Mouse (Mus musculus) left cerebral cortex, postnatal 25 days (tissue): ENCODE data around the gene Elk1. TPM values are rescaled to one million over a fixed set of nuclear protein-coding genes. Genes with fewer than 3 reads are reported as not detected.
A peak's percentile ranks its signal among the peaks of the same experiment; 100 is the strongest.

ENCODE experiments used
- DNase-seq, 2 experiments: peaks; one replicate each; pipeline ENCODE4 v3.0.0; 2022; ENCODE audit warnings: low spot score in 2 of 2, mixed read lengths in 1 of 2
- intact Hi-C: fragments of 180-260 bp; cut with DNase I; formaldehyde crosslinking; loops from one replicate; pipeline ENCODE4 v1.15.1; 2025
- total RNA-seq, 2 experiments: library from RNA; stranded (reverse); gene quantifications; 2 replicates each; pipeline ENCODE4 v1.2.3; 2021

The Elk1 gene
- total RNA-seq: 10 to 100 TPM; 54.5 to 59.2 TPM

DNA sequence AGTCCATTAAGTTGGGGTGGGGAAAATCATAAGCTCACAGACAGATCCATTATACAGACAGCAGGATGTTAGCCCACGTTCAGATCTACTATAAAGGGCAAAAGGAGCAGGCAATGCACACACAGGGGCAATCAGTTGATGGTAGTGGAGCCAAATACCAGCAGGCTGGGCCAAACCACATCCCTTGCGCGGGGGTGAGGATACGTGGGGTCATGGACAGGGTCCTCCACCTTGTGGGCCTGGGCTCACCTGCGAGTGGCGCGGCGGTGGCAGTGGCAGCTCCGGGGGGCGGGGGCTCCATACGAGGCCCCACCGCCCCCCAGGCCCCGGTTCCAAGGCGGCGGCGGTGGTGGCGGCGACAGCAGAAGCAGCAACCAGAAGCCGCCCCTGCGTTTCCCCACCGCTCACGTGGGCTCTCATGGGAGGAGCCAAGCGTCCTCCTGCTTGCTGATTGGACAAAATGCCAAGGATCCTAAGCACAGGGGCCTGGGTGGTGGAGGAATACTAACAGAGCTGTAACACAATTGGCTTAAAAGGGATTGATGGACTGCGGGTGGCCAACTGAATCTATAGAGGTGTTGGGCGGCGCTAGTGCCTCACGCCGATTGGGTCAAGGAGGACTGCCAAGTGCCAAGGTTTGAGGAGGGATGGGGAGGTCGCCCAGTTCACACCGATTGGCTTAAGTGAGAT is at the start of gene Elk1:
Gene Elk1, minus strand, starts transcription at position 418 of the 690 bp plus-strand sequence.
- intact Hi-C loops: no loop called here
- peak; percentile 76 to 95 for DNase-seq

DNA sequence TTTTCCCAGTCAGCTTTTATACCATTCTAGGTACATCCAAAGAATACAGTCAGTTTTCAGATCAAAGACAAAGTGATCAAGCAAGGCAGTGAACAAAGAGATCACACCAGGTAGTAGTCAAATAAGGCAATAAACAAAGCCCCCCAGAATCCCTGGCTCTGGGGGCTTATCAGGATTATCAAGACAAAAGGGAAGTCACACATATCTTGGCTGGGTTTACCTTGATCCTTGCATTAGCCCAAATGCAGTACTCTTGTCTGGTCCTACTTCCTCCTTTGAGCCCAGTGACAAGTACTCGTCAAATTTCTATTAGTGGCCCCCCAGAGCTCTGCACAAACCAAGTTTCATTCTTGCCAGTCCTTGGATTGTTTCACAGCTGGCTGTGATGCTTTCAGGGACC is 30.5 kb upstream of the Elk1 start:
- intact Hi-C loops: no loop called here

DNA sequence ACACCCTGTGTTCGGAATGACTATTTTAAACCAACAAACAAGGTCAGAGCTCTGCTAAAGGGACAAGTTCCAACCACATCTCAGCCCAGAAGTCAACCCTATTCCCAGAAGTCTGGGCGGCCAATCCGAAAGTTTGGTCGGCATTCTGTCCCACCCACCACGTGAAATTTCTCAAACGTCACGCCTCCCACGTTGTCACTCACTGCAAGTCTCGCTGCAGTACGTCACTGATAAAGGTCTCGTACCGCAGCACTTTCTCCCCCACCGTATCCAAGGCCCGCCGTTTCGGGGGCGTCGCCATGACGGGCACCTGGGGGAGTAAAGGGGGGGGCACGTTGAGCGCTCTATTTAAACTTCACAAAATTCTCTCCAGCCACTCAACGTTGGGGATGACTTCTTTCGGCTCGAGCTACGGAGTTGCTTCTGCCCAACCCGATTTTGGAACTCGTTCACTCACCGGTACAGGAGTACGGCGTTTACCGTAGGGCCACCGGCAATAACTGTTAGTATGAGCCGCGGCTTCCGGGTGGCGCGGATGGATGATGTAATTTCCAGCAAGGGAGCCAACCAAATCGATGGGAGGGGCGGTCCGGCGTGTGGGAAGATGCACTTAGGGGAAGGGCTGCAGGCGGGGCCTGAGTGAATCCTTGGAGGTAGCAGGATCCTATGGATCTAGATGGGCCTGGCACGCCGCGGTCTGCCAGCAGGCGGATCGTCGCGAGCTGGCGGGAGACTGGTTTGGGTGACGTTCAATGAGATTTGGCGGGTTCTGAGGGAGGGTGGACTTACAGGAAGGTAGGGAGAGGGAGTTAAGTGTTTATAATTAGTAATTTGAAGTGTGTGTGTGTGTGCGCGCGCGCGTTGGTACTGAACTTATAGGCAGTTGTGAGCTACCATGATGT is 11.3 kb upstream of the Elk1 start, which contains the start of gene Uxt:
Gene Uxt, minus strand, starts transcription at position 541 of the 902 bp plus-strand sequence.
- DNase-seq: peak; percentile 86 to 93
- intact Hi-C loops: loop anchor here (10.0 kb wide), 1 partner anchor 537 kb away; the partner anchor contains the start of gene Jade3

More for the DNA sequence above, 30.5 kb upstream of the Elk1 start:
- no peak for DNase-seq

DNA sequence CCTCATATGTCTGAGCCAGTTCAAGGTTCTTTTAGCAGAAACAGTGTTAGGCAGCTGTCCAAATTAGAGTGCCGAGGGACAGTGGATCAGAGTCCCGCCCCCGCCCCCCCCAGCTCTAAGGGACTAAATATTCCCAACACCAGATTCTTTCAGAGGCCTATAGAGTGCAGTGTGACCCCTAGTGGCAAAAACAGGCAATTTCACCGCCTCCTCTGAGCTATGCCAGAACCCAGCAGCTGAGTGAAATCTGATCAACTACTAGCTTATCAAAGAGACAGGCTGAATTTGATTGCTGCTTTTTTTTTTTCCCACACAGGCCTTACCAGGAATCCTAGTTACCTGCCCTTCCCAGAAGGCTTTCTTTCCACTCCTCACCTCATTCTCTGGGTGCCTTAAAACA is 4.4 kb downstream of the Elk1 start:
- peak; percentile 57 to 77 for DNase-seq
- intact Hi-C loops: loop anchor here (5.0 to 10.0 kb wide), 2 partner anchors 119 to 281 kb away; no protein-coding TSS in a partner anchor

DNA sequence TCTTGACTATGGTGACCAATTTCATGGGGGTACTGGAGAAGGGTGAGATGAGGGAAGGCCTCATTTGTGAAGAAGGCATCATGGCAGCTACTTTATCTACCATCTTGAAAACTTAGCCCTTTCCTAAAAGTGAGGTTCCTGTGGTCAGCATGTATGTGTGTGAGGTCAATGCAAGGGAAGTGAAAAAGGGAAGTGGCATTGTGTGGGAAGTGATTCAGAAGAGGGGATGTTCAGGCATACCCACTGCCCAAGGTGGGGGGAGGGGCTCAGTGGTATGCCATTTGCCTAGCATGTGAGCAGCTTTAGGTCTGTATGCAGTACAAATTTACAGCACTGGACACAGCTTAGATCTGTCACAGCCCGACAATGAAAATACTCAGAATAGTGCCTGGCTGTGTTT is 18.4 kb downstream of the Elk1 start:
- no peak for DNase-seq
- intact Hi-C loops: no loop called here

DNA sequence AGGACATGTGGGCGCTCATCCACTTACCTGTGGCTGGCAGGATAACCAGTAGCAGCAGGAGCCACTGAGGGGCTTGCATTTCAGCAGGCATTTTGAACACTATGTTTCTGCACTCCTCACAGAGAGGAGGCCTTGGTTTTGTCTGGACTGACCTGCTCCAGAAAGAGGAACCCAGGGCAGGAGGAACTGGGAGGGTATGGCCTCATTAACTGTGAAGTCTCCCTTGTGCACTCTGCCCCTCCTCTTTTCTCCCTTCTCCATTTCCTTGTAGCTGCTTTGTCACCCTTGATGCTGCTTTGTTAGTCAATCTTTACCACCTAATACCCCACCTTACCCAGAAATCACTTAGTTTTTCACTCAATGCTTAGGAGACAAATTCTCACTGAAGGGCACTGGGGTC is 19.0 kb downstream of the Elk1 start, which contains the start of gene Cfp:
Gene Cfp, minus strand, starts transcription at position 192 of the 400 bp plus-strand sequence.
- intact Hi-C loops: no loop called here
- no peak for DNase-seq

DNA sequence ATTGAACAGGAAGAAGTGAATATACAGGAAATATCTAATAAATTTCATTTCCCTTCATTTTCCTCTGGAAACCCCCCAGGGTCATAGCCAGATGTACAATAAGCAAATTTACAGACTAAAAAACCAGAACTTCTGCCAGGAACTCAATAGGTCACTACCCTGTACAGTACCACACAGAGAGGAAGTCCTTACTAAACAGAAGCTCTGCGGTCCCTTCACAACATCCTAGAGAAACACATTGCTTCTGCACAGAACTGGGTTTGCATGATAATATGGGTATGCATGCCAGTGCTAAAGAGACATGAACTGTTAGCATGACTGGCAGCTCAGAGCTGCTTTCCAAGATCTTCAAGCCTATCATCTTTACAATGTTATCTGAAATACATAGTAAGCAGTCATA is 20.5 kb downstream of the Elk1 start:
- intact Hi-C loops: no loop called here
- no peak for DNase-seq

DNA sequence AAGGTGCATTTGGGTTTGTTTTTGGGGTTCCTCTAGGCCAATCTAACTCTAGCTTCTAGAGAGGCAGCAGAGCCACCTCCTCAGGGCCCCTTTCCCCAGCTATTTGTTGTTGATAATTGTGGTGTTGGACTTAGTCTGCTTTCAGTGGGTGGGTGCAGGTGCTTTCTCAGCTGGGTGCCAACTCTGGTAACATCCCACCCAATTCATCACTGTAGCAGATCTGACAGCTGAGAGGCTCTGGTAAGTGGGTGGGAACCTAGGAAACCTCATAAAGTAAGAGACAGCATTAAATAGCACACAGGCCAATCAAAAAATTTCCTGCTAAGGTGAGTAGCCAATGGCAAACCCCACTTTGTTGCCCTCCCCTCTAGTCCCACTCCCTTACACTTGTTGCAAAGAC is 25.4 kb downstream of the Elk1 start:
- intact Hi-C loops: loop anchor here (5.0 kb wide), 1 partner anchor 78 kb away; no protein-coding TSS in a partner anchor
- no peak for DNase-seq

DNA sequence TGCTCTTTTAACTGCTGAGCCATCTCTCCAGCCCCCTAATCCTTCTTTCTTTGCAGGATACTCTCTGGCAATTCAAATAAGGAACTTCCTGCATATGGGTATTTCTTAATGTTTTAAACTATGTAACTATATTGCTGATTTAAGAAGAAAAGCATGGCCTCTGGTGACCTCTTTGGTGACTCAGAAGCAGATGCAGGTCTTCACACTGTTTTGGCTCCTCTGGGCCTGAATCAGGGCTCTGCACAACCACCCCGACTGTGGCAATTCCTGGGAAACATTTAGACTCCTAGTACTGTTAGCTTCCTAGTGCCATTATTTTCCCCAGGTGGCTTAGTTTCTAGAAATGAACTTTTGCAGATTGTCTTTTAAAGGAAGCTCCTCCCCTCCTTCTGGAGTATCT is 26.9 kb downstream of the Elk1 start:
- DNase-seq: no peak
- intact Hi-C loops: loop anchor here (5.0 kb wide), 1 partner anchor 76 kb away; no protein-coding TSS in a partner anchor

DNA sequence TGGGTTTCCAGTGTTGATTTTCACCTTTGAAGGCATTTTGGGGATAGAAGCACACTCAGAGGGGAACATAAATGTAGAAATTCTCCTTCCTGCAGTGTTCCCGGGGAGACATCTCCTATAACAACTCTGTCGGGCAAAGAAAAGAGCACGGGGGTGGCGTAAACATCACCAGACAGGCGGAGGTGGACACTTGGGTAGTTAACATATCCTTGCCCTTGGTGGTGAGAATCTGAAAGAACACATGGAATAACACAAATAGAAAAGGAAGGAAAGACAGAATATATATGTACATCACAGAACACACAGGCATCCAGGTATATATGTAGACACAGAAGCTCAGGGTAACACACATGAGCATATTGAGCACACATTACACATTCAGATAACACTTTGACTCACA is 29.0 kb downstream of the Elk1 start:
- peak in 1 of 2 experiments; percentile 62 for DNase-seq
- intact Hi-C loops: loop anchor here (2.0 to 5.0 kb wide), 2 partner anchors 74 to 93 kb away; no protein-coding TSS in a partner anchor

DNA sequence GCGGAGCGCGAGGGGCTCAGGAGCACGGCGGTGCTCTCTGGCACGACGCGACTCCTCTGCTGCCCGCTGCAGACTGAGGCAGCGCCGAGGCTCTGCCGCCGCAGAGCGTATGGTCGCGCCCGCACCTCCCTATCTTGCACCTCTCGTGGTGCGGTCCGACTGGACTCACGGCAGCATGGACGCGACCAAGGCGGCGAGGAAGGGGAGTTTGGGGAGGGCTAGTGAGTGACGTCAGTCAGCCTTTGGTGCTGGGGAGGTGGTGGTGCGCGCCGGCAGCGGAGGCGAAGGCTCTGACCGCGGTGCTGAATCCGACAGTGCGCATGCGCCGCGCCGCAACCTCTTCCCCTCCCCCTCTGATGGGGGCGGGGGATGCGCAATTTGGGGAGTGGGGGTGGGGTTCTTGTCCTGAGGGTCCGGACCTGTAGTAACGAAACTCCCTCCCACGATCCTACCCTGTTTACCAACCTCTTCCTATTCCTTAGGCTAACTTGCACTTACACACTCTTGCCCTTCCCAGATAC is 29.5 kb downstream of the Elk1 start, which contains the start of gene Syn1:
Gene Syn1, minus strand, starts transcription at position 161 of the 521 bp plus-strand sequence.
- DNase-seq: peak; percentile 82 to 93
- intact Hi-C loops: loop anchor here (2.0 to 5.0 kb wide), 2 partner anchors 74 to 92 kb away; no protein-coding TSS in a partner anchor

DNA sequence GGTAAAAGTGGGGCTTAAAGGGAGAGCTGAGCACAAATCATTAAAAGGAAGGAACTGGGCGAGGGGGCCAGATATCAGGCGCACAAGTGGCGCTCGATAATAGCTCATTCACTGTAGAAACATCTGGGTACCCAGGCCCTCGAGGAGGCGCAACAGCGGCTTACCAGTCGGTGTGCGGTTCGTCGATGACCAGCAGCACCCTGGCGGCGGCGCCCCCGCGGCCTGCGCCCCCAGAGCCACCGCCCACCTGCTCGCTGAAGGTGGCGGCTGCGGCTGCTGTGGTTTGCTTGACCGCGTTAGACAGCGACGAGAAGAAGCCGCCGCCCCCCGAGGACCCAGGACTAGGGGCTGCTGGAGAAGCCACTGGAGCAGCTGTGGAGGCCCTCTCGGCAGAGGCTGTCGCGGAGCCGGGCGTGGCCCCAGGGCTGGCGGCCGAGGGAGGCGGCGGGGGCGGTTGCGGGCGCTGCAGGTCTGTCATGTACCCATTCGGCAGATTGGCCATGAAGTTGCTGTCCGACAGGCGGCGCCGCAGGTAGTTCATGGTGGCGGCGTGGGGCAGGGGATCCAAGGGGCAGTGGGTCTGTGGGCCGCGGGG is 30.1 kb downstream of the Elk1 start:
- intact Hi-C loops: loop anchor here (2.0 to 5.0 kb wide), 2 partner anchors 73 to 92 kb away; no protein-coding TSS in a partner anchor
- DNase-seq: no peak

DNA sequence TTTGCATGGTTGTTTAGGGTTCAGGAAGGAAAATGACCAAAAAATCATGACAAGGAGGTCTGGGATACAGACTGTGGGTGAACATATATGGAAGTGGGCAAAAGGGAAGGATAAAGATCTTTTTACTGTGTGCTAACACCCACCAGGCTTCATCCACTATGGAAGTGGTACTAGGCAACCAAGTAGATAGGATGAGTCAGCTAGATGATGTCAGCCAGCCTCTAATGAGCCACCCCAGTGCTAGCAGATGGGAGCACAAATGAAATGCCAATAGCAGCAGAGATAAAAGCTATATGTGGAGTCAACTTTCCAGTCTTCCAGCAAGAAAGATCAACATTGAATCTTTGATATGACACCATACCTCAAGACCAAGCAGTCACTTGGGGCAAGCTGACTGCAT is 35.3 kb downstream of the Elk1 start:
- DNase-seq: peak in 1 of 2 experiments; percentile 64
- intact Hi-C loops: no loop called here

DNA sequence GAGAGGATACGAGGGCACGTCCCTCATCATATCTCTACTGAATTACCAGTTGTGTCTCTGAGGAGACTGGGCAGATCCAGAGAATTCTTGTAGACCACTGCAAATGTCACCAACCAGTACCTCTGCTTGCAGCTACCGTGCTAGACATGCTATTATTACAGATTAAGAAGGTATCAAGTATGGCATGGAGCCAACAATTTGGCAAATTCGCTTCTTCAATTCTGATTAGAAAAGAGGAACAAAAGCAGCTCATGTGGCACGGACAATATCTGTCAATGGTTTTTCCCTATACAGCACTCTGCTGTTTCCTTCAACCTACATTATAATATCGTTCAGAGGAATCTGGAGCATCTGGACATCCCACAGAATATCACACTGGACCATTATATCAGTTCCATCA is 36.7 kb downstream of the Elk1 start:
- intact Hi-C loops: no loop called here
- DNase-seq: no peak

DNA sequence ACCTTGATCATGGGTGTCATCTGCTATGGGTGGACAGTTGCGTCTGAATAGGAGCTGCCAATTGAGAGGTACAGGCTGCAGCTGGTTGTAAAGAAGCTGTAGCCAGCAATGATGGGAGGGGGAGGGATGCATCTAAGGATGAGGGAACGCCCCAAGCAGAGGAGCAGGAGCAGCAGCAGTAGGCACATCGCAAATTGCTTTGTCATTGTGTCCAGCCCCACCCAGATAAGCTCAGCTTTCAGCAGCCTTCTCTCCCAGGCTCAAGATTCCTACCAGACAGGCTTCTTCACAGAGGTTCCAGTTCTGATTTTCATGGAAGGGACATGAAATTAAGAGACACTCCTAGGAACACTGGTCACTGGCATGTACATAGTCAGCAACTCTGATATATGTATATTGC is 40.3 kb downstream of the Elk1 start:
- intact Hi-C loops: no loop called here
- DNase-seq: no peak

Other genes starting within 250 kb of the Elk1 start
- 100 to 1,000 TPM in 1 of 2 experiments, 10 to 100 TPM in 1; 99.6 to 110 TPM for gene Usp11, start 246.7 kb downstream of the Elk1 start, total RNA-seq
- gene Araf, start 152.8 kb downstream of the Elk1 start, total RNA-seq: 100 to 1,000 TPM; 183 to 190 TPM
- gene Timp1, start 80.4 kb downstream of the Elk1 start, total RNA-seq: under 1 TPM; 0.55 to 0.60 TPM
- 100 to 1,000 TPM; 552 to 567 TPM for gene Syn1, start 29.6 kb downstream of the Elk1 start, total RNA-seq
- 10 to 100 TPM; 10.3 to 15.0 TPM for gene Cfp, start 19.1 kb downstream of the Elk1 start, total RNA-seq
- 10 to 100 TPM; 11.9 to 13.3 TPM for gene Uxt, start 11.4 kb upstream of the Elk1 start, total RNA-seq
- gene Zfp182, start 111.7 kb upstream of the Elk1 start, total RNA-seq: 10 to 100 TPM in 1 of 2 experiments, 1 to 10 TPM in 1; 9.0 to 10.5 TPM
- gene Spaca5, start 117.8 kb upstream of the Elk1 start, total RNA-seq: not detected
- gene Zfp300, start 138.9 kb upstream of the Elk1 start, total RNA-seq: 1 to 10 TPM; 3.5 to 3.6 TPM
- not detected for gene Ssxa1, start 165.2 kb upstream of the Elk1 start, total RNA-seq
- not detected for gene Gm21876, start 225.0 kb upstream of the Elk1 start, total RNA-seq